Mouse (Mus musculus): ENCODE data around the gene Ezr.

GRCm38 (mm10) chr17:6744871-6745270 lies 37.7 kb downstream of the Ezr start:
- TF ChIP-seq CTCF (IDR thresholded peaks at IDR 0.05; ENCODE audit: extremely low read depth, insufficient read depth, insufficient read length, insufficient replicate concordance) (no peak), POLR2A (IDR thresholded peaks at IDR 0.05; ENCODE audit: low read depth, low read length) (no peak)
